Mouse (Mus musculus): Measurements from ENCODE around the gene Calm2. TPM values are rescaled to one million over a fixed set of nuclear protein-coding genes. Genes with fewer than 3 reads are reported as not detected.

Gene Calm2
- 100 to 1,000 TPM; 380 to 407 TPM for total RNA-seq (2021)
- long read RNA-seq, experiment 1, transcript Calm2-201 (6 exons, 1,205 nt) = major isoform, 580 of 602 reads
- long read RNA-seq, experiment 1, partial matches to known transcripts = 8 of 602 reads
- long read RNA-seq, experiment 1, other reads (novel, unspliced or antisense) = 12 of 602 reads
- long read RNA-seq, experiment 2, transcript Calm2-201 (6 exons, 1,205 nt) = major isoform, 364 of 383 reads
- long read RNA-seq, experiment 2, partial matches to known transcripts = 9 of 383 reads
- long read RNA-seq, experiment 2, other reads (novel, unspliced or antisense) = 7 of 383 reads

- peak; percentile 99 for DNase-seq
These were observed at the start of gene Calm2 for GRCm38 (mm10) chr17:87446767-87447611. TSS of gene Calm2 (minus strand) at chr17:87446935.

- no peak for DNase-seq
These were observed 48.8 kb upstream of the Calm2 start for GRCm38 (mm10) chr17:87495504-87495903.

- DNase-seq = no peak
These were observed 47.6 kb upstream of the Calm2 start for GRCm38 (mm10) chr17:87494310-87494709.

GRCm38 (mm10) chr17:87492286-87492685, 45.6 kb upstream of the Calm2 start:
- no peak for DNase-seq

- peak; percentile 63 for DNase-seq
These were observed 43.6 kb upstream of the Calm2 start for GRCm38 (mm10) chr17:87490295-87490694.

GRCm38 (mm10) chr17:87485751-87486150, 39.0 kb upstream of the Calm2 start:
- peak; percentile 28 for DNase-seq

- no peak for DNase-seq
These were observed 36.1 kb upstream of the Calm2 start for GRCm38 (mm10) chr17:87482867-87483266.

- peak; percentile 56 for DNase-seq
These were observed 31.8 kb upstream of the Calm2 start for GRCm38 (mm10) chr17:87478569-87478968.

- DNase-seq = no peak
These were observed 30.9 kb upstream of the Calm2 start for GRCm38 (mm10) chr17:87477611-87478010.

- DNase-seq = no peak
These were observed 28.6 kb upstream of the Calm2 start for GRCm38 (mm10) chr17:87475356-87475755.

- DNase-seq = peak; percentile 22
These were observed 27.7 kb upstream of the Calm2 start for GRCm38 (mm10) chr17:87474501-87474795.

GRCm38 (mm10) chr17:87473736-87474500, 27.2 kb upstream of the Calm2 start:
- DNase-seq = peak; percentile 72

- peak; percentile 18 for DNase-seq
These were observed 26.7 kb upstream of the Calm2 start for GRCm38 (mm10) chr17:87473441-87473735.

- DNase-seq = no peak
These were observed 26.1 kb upstream of the Calm2 start for GRCm38 (mm10) chr17:87472879-87473278.

- DNase-seq = no peak
These were observed 24.9 kb upstream of the Calm2 start for GRCm38 (mm10) chr17:87471661-87472060.

GRCm38 (mm10) chr17:87470797-87471196, 24.1 kb upstream of the Calm2 start:
- no peak for DNase-seq

- no peak for DNase-seq
These were observed 23.5 kb upstream of the Calm2 start for GRCm38 (mm10) chr17:87470282-87470681.

- DNase-seq = no peak
These were observed 22.7 kb upstream of the Calm2 start for GRCm38 (mm10) chr17:87469428-87469827.

- DNase-seq = no peak
These were observed 21.9 kb upstream of the Calm2 start for GRCm38 (mm10) chr17:87468616-87469015.

GRCm38 (mm10) chr17:87461499-87461896, 14.8 kb upstream of the Calm2 start:
- DNase-seq = no peak

GRCm38 (mm10) chr17:87460669-87461498, 14.1 kb upstream of the Calm2 start:
- DNase-seq = no peak
